Mouse (Mus musculus): ENCODE results near the gene Snrnp27. TPM values are rescaled to one million over a fixed set of nuclear protein-coding genes. Genes with fewer than 3 reads are reported as not detected.

Gene Snrnp27
- total and polyA plus RNA-seq, 3 experiments = 63.1 to 97.9 (median 72.7) TPM

DNA sequence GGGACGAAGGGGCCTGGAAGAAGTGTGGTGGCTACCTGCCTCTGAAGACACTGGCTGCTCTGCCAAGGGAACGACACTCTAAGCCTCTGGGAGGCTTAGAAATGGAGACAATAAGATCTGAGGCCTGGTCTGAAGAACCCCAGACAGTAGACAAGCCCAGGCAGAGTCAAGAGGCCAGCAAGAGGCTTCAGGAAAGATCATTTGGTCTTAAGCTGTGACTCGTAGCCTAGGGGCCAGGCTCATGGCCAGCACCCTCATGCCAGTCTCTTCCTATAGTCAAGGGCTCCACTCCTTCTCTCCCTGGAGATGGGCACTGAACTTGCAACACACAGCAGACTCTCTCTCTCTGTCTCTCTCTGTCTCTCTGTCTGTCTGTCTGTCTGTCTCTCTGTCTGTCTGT lies 44.2 kb downstream of the Snrnp27 start:
- peaks cover 9 to 18% of the 10 kb centered on the region in 2 experiments for H3K4me1 ChIP-seq (ENCODE audit: control insufficient read depth in 1 of 2, insufficient read depth in 2 of 2)
- TF ChIP-seq E2F4 (IDR thresholded peaks at IDR 0.05; ENCODE audit: insufficient replicate concordance, low read depth, low read length) (no peak), USF2 (conservative IDR thresholded peaks at IDR 0.05; ENCODE audit: low read depth, low read length) (no peak), ZC3H11A (IDR thresholded peaks at IDR 0.05; ENCODE audit: low read depth, low read length) (no peak), PAX5 (IDR thresholded peaks at IDR 0.05; ENCODE audit: low read length) (no peak), CHD1 (IDR thresholded peaks at IDR 0.05; ENCODE audit: low read depth, low read length) (no peak), NELFE (IDR thresholded peaks at IDR 0.05; ENCODE audit: low read depth, low read length) (no peak), IRF4 (IDR thresholded peaks at IDR 0.05; ENCODE audit: low read depth, low read length) (no peak), ETS1 (conservative IDR thresholded peaks at IDR 0.05; ENCODE audit: low read depth, low read length) (no peak), TBP (conservative IDR thresholded peaks at IDR 0.05; ENCODE audit: low read depth, low read length) (no peak), CTCF (conservative IDR thresholded peaks at IDR 0.05 in 1 of 2, IDR thresholded peaks at IDR 0.05 in 1 of 2; ENCODE audit: low read depth in 2 of 2, low read length in 2 of 2) (no peak), GABPA (IDR thresholded peaks at IDR 0.05; ENCODE audit: insufficient replicate concordance, low read depth, low read length) (no peak), MAZ (IDR thresholded peaks at IDR 0.05; ENCODE audit: low read depth, low read length) (no peak), SMC3 (IDR thresholded peaks at IDR 0.05; ENCODE audit: low read depth, low read length) (no peak), MYC (IDR thresholded peaks at IDR 0.05; ENCODE audit: low read depth, low read length) (no peak), POLR2A (IDR thresholded peaks at IDR 0.05; ENCODE audit: low read depth, low read length) (no peak), HCFC1 (IDR thresholded peaks at IDR 0.05; ENCODE audit: low read depth, low read length) (no peak), ZNF384 (IDR thresholded peaks at IDR 0.05; ENCODE audit: low read depth, low read length) (no peak), RAD21 (IDR thresholded peaks at IDR 0.05; ENCODE audit: low read depth, low read length) (no peak), BHLHE40 (IDR thresholded peaks at IDR 0.05; ENCODE audit: low read depth, low read length) (no peak), ELF1 (IDR thresholded peaks at IDR 0.05; ENCODE audit: low read depth, low read length) (no peak)
- no peak overlapping the region for H3K4me2 ChIP-seq (ENCODE audit: insufficient read depth, low read depth, poor library complexity, severe bottlenecking)
- no peak overlapping the region for H3K27ac ChIP-seq (ENCODE audit: insufficient read depth, low read depth)
- no peaks in the 10 kb centered on the region for H3K79me2 ChIP-seq (replicated peaks; ENCODE audit: control insufficient read depth, extremely low read depth, insufficient read depth, poor library complexity, severe bottlenecking)
- H3K36me3 ChIP-seq (replicated peaks in 1 of 2; ENCODE audit: control insufficient read depth in 1 of 2, insufficient read depth in 1 of 2, low read length in 1 of 2) = no peaks in the 10 kb centered on the region
- no peaks in the 10 kb centered on the region for H3K9me3 ChIP-seq (replicated peaks; ENCODE audit: low read length)
- no peaks in the 10 kb centered on the region for H3K27me3 ChIP-seq (replicated peaks)
- H3K4me3 ChIP-seq (replicated peaks in 1 of 3; ENCODE audit: low read depth in 2 of 3, low read length in 2 of 3, poor library complexity in 1 of 3) = no peak overlapping the region
- in situ Hi-C loops (cut with MboI; ENCODE audit: low pct_ligation_motif_present, low pct_unique_long_range_greater_than_20kb, low sequenced_read_pairs) = no loop called here
- no peak overlapping the region for H3K9ac ChIP-seq (ENCODE audit: insufficient read depth, low read depth)
- dilution Hi-C loops (cut with MboI; ENCODE audit: extremely low pct_ligation_motif_present, extremely low pct_unique_long_range_greater_than_20kb, low sequenced_read_pairs) = no loop called here
- DNase-seq (ENCODE audit: extremely low read depth) = no peak

DNA sequence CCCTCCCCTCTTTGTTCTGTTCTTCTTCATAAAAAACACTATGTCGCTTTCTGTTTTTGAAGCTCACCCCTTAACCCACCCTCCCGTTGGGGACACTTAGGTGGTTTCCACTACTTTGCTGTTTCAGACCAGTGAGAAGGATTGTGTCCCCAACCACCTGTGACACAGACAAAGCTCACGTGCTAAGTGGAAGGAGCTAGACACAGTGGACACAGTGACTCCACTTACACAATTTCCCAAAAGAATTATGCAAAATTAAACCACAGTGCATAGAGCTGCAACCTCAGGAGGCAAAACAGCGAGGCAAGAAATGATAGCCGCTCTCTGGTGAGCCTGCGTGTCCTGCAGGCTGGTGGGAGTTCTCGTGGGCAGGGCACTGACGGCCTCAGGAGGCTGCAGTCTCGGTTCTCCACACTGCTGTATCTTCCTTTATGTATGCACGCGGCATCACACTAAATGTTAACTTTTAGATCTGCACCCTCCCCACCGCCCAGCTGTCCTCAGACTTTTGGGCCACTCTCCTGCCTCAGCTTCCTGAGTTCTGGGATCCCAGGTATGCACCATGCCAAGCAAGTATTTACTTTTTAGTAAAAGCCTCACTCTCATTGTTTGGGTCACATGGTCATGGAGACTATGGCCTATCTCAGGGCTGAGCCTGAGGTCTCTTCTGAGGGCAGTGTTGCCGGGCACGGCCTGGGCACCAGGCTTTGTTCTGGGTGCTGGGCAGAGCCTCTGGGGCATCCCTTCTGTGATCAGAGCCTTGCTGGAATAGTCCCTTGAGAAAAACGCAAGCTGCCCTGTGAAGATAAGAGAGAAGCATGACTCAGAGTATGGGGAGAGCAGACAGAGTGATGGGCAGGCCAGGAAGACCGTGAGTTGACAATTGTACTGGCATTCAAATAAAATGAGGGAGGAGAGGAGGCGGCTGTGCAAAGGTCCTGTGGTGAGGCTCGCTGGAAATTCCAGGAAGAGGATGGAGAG lies 44.9 kb downstream of the Snrnp27 start:
- H3K27ac ChIP-seq (ENCODE audit: insufficient read depth, low read depth) = no peak overlapping the region
- no peaks in the 10 kb centered on the region for H3K27me3 ChIP-seq (replicated peaks)
- H3K4me1 ChIP-seq (ENCODE audit: control insufficient read depth in 1 of 2, insufficient read depth in 2 of 2) = peaks cover 9 to 18% of the 10 kb centered on the region in 2 experiments
- no peaks in the 10 kb centered on the region for H3K79me2 ChIP-seq (replicated peaks; ENCODE audit: control insufficient read depth, extremely low read depth, insufficient read depth, poor library complexity, severe bottlenecking)
- H3K4me3 ChIP-seq (replicated peaks in 1 of 3; ENCODE audit: low read depth in 2 of 3, low read length in 2 of 3, poor library complexity in 1 of 3) = no peak overlapping the region
- no peaks in the 10 kb centered on the region for H3K36me3 ChIP-seq (replicated peaks in 1 of 2; ENCODE audit: control insufficient read depth in 1 of 2, insufficient read depth in 1 of 2, low read length in 1 of 2)
- dilution Hi-C loops (cut with MboI; ENCODE audit: extremely low pct_ligation_motif_present, extremely low pct_unique_long_range_greater_than_20kb, low sequenced_read_pairs) = no loop called here
- H3K9ac ChIP-seq (ENCODE audit: insufficient read depth, low read depth) = no peak overlapping the region
- TF ChIP-seq ETS1 (conservative IDR thresholded peaks at IDR 0.05; ENCODE audit: low read depth, low read length) (peak; percentile 43; the same call in 1 of the 2 replicates), BHLHE40 (IDR thresholded peaks at IDR 0.05; ENCODE audit: low read depth, low read length) (peak; percentile 84), MXI1 (IDR thresholded peaks at IDR 0.05; ENCODE audit: low read depth, low read length) (no peak), ELF1 (IDR thresholded peaks at IDR 0.05; ENCODE audit: low read depth, low read length) (no peak)
- H3K4me2 ChIP-seq (ENCODE audit: insufficient read depth, low read depth, poor library complexity, severe bottlenecking) = no peak overlapping the region
- H3K9me3 ChIP-seq (replicated peaks; ENCODE audit: low read length) = no peaks in the 10 kb centered on the region
- in situ Hi-C loops (cut with MboI; ENCODE audit: low pct_ligation_motif_present, low pct_unique_long_range_greater_than_20kb, low sequenced_read_pairs) = no loop called here
- DNase-seq (ENCODE audit: extremely low read depth) = no peak
